Mouse (Mus musculus) mesoderm, embryonic 11.5 days (tissue): ENCODE results near the gene Ephb2.

Source experiments
- DNase-seq: peaks from one replicate; pipeline ENCODE4 v3.0.0-alpha.2; 2012; ENCODE audit warnings: low read depth, low spot score

The Ephb2 gene

DNA sequence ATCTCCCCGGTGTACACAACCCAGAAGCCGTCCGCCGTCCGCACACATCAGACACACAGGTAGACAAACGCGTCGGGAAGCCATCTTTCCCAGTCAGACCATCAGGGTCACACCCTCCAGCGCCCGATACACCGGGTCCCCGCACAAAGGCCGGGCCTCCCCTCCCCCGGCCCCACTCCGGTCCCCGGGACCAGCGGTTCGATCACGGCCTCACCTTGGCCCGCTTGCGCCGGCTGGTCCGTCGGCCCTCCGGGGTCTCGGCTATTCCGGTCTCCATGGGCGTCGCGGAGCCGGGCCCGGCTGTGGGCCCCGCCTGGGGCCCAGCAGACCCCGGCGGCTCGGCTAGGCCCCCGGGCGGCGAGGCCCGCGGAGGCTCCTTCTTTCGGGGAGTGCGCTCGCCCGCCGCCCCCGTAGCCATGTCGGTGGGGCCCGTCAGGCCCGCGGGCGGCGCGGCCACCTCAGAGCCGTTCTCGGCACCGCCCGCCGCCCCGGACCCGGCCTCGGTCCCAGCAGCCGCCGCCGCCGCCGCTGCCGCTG is 233.7 kb downstream of the Ephb2 start:
- DNase-seq: peak; percentile 54

DNA sequence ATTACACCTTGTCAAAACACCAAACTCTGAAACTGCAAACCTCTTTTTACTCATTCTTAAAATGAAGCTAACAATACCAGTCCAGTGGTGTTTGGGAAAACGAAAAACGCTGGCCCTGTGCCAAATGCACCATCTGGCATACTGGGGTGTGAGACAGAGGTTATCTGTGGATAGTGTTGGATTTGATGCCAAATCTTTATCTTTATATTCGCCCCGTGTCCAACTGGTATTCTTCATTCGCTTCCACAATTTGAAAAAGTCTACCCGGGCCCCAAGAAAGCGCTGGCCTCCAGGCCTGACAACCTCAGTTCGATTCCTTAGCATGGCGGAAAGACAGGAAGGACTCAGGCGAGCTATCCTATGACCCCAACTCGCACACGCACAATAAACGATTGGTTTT is 234.3 kb downstream of the Ephb2 start:
- peak; percentile 58 for DNase-seq

DNA sequence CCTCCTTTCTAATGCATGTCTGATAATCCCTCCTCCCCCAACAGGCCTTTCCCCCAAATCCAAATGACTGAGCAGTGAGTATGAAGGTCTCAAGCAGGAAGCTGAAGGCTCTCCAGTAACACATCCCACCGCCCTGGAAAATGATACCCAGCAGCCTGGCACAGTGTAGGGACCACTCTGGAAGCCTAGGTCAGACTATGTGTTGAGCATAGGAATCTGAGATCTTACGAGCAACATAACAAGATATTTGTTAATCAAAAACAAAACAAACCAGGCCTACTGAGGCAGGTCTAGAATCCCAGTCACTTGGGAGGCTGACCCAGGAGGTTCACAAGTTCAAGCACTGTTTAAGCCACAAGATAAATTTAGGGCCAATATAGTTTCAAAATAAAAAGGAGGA is 235.3 kb downstream of the Ephb2 start:
- DNase-seq: no peak

DNA sequence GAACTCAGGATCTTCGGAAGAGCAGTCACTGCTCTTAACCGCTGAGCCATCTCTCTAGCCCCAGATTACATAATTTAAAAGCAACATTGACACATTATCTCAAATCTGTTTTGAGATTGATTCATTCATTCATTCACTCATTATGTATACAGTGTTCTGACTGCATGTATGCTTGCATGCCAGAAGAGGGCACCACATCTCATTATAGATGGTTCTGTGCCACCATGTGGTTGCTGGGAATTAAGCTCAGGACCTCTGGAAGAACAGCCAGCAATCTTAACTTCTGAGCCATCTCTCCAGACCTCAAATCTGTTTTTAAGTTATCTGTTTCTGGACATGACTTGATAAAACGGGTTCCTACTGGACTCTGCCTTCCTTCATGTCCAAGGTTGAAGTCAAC is 235.9 kb downstream of the Ephb2 start:
- DNase-seq: no peak

DNA sequence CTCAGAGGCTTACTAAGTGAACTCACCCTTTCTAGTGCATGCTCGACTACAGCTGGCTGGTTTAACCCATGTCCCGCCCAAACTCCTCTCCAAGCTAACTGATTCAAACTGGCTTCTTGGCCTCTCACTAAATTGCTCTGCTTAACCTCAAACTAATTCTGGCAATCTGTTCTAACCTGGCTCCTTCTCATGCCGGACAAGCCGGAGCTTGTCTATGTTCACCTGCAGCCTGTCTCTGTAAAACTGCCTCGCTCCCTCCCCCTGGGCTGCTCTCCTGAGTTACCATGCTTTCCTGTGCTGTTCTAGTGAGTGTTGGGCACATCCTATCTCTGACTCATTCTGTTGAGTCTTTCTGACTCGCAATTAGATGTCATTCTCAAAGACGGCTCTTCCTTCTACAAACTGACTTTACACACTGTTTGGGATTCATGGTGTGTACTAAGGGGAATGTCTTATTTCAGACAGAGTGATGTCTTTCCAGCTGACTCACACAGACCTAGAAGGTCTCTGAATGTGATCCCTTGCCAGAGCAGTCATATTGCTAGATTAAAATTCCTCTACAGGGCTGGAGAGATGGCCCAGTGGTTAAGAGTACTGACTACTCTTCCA is 237.4 kb downstream of the Ephb2 start:
- no peak for DNase-seq
